Mouse (Mus musculus) kidney, embryonic 16.5 days (tissue): ENCODE data around the gene Retreg1. TPM values are rescaled to one million over a fixed set of nuclear protein-coding genes. Genes with fewer than 3 reads are reported as not detected.

Experiments
- ATAC-seq: fragments of 200-750 bp; cut with Nextera tagmentation; 2 replicates; pipeline ENCODE4 v1.8.0; 2017; ENCODE audit warnings: moderate TSS enrichment; ENCODE audit not compliant: low FRiP score, low TSS enrichment
- H3K27ac ChIP-seq: fragments of 300-500 bp; sonication (generic); 2 replicates; pipeline ENCODE4 v1.5.1; 2014; ENCODE audit warnings: low read length
- H3K27me3 ChIP-seq: fragments of 300-500 bp; sonication (generic); 2 replicates; pipeline ENCODE4 v1.6.1; 2014; ENCODE audit warnings: low read length, control low read depth, mixed read lengths; ENCODE audit not compliant: insufficient read depth
- H3K36me3 ChIP-seq: fragments of 300-500 bp; sonication (generic); 2 replicates; pipeline ENCODE4 v1.6.1; 2014; ENCODE audit warnings: low read length, control low read depth, mixed read lengths; ENCODE audit not compliant: insufficient read depth
- H3K4me1 ChIP-seq: fragments of 300-500 bp; sonication (generic); 2 replicates; pipeline ENCODE4 v1.6.1; 2014; ENCODE audit warnings: low read length, control low read depth, mixed read lengths; ENCODE audit not compliant: insufficient read depth
- H3K4me2 ChIP-seq: fragments of 300-500 bp; sonication (generic); replicated peaks from 2 replicates; pipeline ENCODE4 v1.6.1; 2014; ENCODE audit warnings: low read depth, low read length
- H3K4me3 ChIP-seq: fragments of 300-500 bp; sonication (generic); 2 replicates; pipeline ENCODE4 v1.5.1; 2014; ENCODE audit warnings: mild to moderate bottlenecking, low read length
- H3K9ac ChIP-seq: fragments of 300-500 bp; sonication (generic); replicated peaks from 2 replicates; pipeline ENCODE4 v1.6.1; 2014; ENCODE audit warnings: low read length
- H3K9me3 ChIP-seq: fragments of 300-500 bp; sonication (generic); 2 replicates; pipeline ENCODE4 v1.6.1; 2016; ENCODE audit warnings: low read length, control low read depth
- WGBS: fragments of 180-500 bp; shearing (Covaris S2); extraction: QIAGEN DNeasy Blood & Tissue Kit; methylation state at CpG from one replicate; pipeline ENCODE4 v1.1.7; 2014; 5-methylcytosine and 5-hydroxymethylcytosine counted together
- polyA plus RNA-seq: library from polyadenylated mRNA; unstranded; fragments of >200 nt; fragmentation: Nextera tagmentation; extraction: Ambion mirVana; gene quantifications from 2 replicates; pipeline ENCODE4 v1.2.1, GENCODE M21; 2015

Gene Retreg1
- polyA plus RNA-seq, 1 experiment from 2014 or later, result 21.5 TPM

DNA sequence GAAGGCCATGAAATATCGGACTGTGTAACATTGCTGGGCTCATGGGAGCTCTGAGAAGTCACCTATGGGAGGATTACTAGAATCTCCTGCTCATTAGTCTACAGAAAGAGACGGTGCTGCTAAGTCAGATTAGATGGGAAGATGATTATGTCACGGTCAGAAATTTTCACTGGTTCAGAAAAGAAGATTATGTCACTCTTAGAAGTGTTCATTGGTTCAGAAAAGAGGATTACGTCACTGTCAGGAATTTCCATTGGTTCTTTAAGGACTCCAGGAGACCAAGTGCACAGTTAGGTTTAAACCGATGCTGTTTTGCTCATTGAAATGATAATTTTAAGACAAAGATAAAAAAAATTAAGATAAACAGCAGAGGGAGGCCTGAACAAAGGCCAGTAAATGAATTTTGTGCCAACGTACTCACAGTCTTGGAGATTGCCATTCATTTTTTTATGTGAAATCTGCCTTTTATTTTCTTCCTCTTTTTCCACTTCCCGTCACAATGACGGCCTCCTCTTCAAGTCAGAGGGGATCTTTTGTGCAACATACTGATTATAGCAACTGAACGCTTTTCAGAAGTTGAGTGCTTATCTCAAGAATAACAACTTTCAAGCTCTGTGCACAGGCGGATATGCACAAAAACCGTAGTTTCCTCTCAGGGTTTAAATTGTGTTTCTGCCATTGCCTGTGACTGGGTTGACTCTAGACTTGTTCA, 67.0 kb downstream of the Retreg1 start:
- Histone ChIP-seq H3K27me3 (no peaks in the 10 kb centered on the region), H3K4me1 (peaks cover 5% of the 10 kb centered on the region; the same call in 1 of the 2 replicates), H3K9ac (no peak overlapping the region), H3K36me3 (no peaks in the 10 kb centered on the region), H3K9me3 (no peaks in the 10 kb centered on the region), H3K4me3 (no peak overlapping the region), H3K4me2 (no peak overlapping the region), H3K27ac (no peak overlapping the region)
- ATAC-seq, result no peak
- WGBS, result 78% methylated on average over 11 of the region's 11 CpGs

DNA sequence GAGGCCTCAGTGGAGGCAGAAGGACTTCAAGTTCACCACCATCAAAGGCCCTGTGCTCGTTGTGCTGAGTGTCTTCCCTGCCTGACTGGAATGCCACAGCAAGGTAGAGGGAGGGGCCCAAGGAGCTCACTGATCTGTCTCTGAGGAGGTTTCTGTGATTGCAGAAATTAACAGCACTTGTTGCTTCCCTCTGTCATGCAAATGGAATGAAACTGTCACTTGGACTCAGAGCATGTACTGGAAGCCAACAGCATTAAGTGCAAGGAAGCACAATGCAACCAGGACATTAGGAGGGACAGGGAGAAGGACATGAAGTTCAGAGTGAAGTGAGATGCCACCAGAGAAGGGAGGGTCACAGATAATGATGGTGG, 67.5 kb downstream of the Retreg1 start:
- no peak overlapping the region for H3K4me2 ChIP-seq
- WGBS, result 34% methylated on average over 1 of the region's 1 CpGs
- H3K36me3 ChIP-seq, result no peaks in the 10 kb centered on the region
- no peaks in the 10 kb centered on the region for H3K27me3 ChIP-seq
- peaks cover 9% of the 10 kb centered on the region; the same call in 1 of the 2 replicates for H3K4me1 ChIP-seq
- no peak overlapping the region for H3K9ac ChIP-seq
- H3K9me3 ChIP-seq, result no peaks in the 10 kb centered on the region
- H3K27ac ChIP-seq, result no peak overlapping the region
- ATAC-seq, result no peak
- no peak overlapping the region for H3K4me3 ChIP-seq

DNA sequence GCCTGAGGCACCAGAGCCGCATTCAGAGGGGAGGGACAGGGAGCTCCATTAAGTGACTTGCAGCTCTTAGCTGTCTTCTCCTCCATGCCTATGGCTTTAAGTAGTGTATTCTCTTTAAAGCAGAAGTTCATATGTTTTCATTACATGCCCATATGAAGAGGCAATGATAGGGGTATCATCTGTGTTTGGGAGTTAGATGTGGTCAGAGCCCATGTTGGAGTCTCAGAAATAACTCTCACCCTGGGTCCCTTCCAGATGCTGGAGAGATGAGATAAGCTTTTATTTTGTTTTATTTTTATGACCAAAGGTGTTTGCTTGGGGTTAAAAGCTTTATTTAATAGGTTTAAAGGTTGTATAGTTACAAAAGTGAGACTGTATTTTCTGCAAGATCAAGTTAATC, 67.9 kb downstream of the Retreg1 start:
- peaks cover 14% of the 10 kb centered on the region for H3K4me1 ChIP-seq
- H3K9ac ChIP-seq, result no peak overlapping the region
- H3K4me2 ChIP-seq, result no peak overlapping the region
- no peaks in the 10 kb centered on the region for H3K27me3 ChIP-seq
- ATAC-seq, result no peak
- no peak overlapping the region for H3K4me3 ChIP-seq
- no peaks in the 10 kb centered on the region for H3K36me3 ChIP-seq
- no peak overlapping the region for H3K27ac ChIP-seq
- 80% methylated on average over 1 of the region's 1 CpGs for WGBS
- no peaks in the 10 kb centered on the region for H3K9me3 ChIP-seq

DNA sequence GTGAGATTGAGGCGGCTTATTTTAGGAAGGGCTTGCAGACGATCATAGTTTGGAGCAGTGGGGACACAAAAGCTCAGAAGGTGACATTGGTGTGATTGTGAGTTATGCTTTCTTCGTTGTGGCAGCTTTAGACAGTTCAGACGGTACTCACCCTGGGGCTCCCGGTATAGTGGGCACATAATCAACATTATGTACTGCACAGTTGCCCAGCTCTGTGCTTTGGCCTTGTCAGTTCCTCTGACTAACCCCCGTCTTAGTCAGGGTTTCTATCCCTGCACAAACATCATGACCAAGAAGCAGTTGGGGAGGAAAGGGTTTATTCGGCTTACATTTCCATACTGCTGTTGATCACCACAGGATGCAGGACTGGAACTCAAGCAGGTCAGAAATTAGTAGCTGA, 69.9 kb downstream of the Retreg1 start:
- no peak for ATAC-seq
- H3K4me1 ChIP-seq, result peaks cover 14% of the 10 kb centered on the region
- no peak overlapping the region for H3K4me3 ChIP-seq
- H3K4me2 ChIP-seq, result no peak overlapping the region
- H3K9me3 ChIP-seq, result no peaks in the 10 kb centered on the region
- WGBS, result 82% methylated on average over 7 of the region's 7 CpGs
- H3K27me3 ChIP-seq, result no peaks in the 10 kb centered on the region
- peak overlapping the region; percentile 85 for H3K27ac ChIP-seq
- H3K9ac ChIP-seq, result no peak overlapping the region
- H3K36me3 ChIP-seq, result no peaks in the 10 kb centered on the region

DNA sequence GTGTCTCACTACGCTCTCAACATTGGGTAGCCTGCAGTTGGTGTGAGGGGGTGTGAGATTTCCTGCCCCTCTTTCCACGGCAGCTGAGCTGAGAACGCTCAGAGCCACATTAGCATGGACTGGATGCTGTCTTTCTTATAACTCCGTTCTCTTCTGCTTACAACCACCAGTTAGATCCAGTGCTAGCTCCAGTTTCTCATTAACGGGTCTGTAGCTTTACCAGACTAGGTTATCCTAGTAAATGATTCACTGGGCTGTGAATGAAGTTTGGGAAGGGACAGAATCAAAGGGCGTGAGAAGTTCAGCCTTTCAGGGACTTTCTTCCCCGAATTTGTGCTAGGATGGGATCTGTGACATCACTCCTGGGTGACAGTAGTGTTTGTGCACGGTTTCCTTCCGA, 70.7 kb downstream of the Retreg1 start:
- Histone ChIP-seq H3K4me1 (peaks cover 14% of the 10 kb centered on the region), H3K27me3 (no peaks in the 10 kb centered on the region), H3K4me2 (peak overlapping the region; percentile 15; the same call in 1 of the 2 replicates), H3K9me3 (no peaks in the 10 kb centered on the region), H3K36me3 (no peaks in the 10 kb centered on the region), H3K4me3 (no peak overlapping the region), H3K27ac (peak overlapping the region; percentile 85), H3K9ac (no peak overlapping the region)
- 63% methylated on average over 9 of the region's 9 CpGs for WGBS
- peak; percentile 90 for ATAC-seq

DNA sequence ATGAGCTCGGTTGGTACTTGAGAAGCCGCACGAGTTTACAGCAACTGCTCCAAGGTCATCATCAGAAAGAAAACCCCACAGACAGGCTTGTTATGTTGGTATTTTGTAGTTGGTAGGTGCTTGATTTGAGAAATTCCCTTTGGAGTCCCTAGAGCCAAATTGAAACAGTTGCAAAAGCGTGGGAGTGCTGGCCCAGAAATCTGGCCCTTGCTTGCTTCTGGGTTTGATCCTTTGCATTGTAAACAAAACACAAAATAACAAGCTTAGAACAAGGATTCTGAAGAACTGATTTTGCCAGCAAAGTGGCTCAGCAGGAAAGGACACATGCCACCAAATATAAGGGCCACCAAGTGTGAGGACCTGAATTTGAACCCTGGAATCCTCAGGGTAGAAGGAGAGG, 71.2 kb downstream of the Retreg1 start:
- H3K9ac ChIP-seq, result no peak overlapping the region
- H3K4me3 ChIP-seq, result no peak overlapping the region
- peaks cover 14% of the 10 kb centered on the region for H3K4me1 ChIP-seq
- WGBS, result 74% methylated on average over 4 of the region's 4 CpGs
- no peaks in the 10 kb centered on the region for H3K9me3 ChIP-seq
- H3K27me3 ChIP-seq, result no peaks in the 10 kb centered on the region
- H3K27ac ChIP-seq, result peak overlapping the region; percentile 84
- no peak for ATAC-seq
- no peak overlapping the region for H3K4me2 ChIP-seq
- no peaks in the 10 kb centered on the region for H3K36me3 ChIP-seq

DNA sequence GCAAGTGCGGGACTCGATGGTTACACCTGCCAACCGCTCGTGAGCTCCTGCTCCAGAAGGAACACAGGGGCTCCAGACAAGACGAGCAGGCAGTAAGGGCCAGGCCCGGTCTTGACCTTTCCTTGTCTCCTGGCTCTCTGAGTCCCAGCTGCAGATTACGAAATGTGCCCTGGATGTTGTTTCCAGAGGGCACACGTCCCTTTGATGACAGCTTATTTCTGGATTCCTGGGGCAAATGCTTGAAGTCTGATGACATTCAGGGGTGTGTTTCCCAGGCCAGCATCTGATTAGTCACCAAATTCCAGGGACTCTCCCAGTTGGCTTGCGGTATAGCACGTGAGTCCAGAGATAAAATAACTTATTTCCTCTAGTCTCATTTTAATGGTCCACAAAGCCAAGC, 72.0 kb downstream of the Retreg1 start:
- Histone ChIP-seq H3K4me3 (no peak overlapping the region), H3K9ac (no peak overlapping the region), H3K27me3 (no peaks in the 10 kb centered on the region), H3K27ac (peak overlapping the region; percentile 27; the same call in 1 of the 2 replicates), H3K4me2 (no peak overlapping the region), H3K9me3 (no peaks in the 10 kb centered on the region), H3K36me3 (no peaks in the 10 kb centered on the region), H3K4me1 (peaks cover 14% of the 10 kb centered on the region)
- 60% methylated on average over 10 of the region's 10 CpGs for WGBS
- ATAC-seq, result no peak

DNA sequence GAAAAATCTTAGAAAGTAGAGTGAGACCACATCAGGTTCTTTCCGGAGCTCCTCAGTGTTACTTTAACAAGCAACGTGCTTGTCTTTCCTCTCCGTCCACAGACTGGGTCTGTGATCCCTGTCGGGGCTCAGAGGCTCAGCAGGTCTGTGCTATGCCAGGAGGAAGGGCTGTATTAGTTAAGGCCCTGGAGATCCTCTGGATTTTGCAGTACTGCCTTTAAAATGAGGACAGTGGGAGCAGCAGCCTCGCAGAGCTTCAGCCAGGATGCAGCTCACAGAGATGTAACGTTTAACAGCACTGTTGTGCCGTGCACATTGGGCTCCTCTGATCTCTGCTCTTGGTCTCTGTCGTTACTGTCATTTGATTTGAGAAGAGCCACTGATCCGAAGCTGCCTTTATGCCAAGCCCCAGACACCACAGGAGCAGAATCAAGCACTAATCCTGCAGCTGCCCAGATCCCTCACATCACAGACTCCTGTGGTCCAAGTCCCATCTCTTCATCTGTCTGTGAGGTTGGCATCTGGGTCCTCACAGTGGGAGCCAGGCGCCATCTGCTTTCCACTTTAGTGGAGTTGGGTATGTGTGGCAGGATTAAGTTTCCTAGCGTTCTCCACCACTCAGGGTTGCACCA, 72.7 kb downstream of the Retreg1 start:
- Histone ChIP-seq H3K9ac (0 out of 2 replicates have a peak overlapping the region, but pooled peaks have one; percentile 19), H3K9me3 (no peaks in the 10 kb centered on the region), H3K4me1 (peaks cover 14% of the 10 kb centered on the region), H3K4me2 (no peak overlapping the region), H3K27ac (peak overlapping the region; percentile 43; the same call in 1 of the 2 replicates), H3K36me3 (no peaks in the 10 kb centered on the region), H3K27me3 (no peaks in the 10 kb centered on the region), H3K4me3 (no peak overlapping the region)
- 68% methylated on average over 11 of the region's 11 CpGs for WGBS
- ATAC-seq, result no peak

DNA sequence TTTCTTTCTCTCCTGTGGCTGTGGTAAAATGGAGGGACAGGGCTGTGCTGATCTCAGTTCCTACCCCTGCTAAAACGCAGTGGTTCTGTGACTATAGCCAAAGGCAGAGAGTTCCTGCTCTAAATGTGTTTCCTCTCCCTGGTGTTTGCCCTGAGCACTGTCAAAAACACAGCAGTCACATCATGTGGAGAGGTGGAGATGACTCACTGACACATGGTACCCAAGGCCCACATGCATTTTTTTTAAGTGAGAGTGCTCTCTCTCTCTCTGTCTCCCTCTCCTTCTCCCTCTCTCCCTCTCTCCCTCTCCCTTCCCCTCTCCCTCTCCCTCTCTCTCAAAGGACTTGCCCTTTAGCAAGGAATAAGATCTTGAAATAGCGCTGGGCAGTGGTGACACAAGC, 73.3 kb downstream of the Retreg1 start:
- Histone ChIP-seq H3K9ac (no peak overlapping the region), H3K4me1 (peaks cover 14% of the 10 kb centered on the region), H3K4me3 (no peak overlapping the region), H3K4me2 (no peak overlapping the region), H3K36me3 (no peaks in the 10 kb centered on the region), H3K27me3 (no peaks in the 10 kb centered on the region), H3K9me3 (no peaks in the 10 kb centered on the region), H3K27ac (no peak overlapping the region)
- WGBS, result 79% methylated on average over 2 of the region's 2 CpGs
- ATAC-seq, result no peak

DNA sequence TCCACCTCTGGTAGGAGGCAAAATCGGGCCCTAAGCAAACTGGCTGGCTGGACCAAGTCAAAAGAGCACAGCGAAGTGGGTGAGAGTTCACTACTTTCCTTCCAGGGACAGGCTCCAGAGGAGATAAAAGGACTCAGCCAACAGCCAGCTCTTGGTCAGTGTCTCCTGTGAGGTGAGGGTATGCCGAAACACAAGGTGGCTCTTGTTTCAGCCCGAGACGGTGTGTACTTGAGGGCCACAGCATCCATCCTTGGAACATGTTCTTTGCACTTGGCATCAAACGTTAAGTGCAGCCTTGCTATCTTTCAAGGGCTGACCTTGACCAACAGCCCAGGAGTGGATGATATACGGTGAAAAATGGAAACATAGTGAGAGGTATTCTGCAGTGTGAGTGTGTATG, 75.7 kb downstream of the Retreg1 start:
- Histone ChIP-seq H3K9ac (no peak overlapping the region), H3K4me3 (no peak overlapping the region), H3K27me3 (no peaks in the 10 kb centered on the region), H3K4me1 (peaks cover 14% of the 10 kb centered on the region), H3K9me3 (no peaks in the 10 kb centered on the region), H3K36me3 (no peaks in the 10 kb centered on the region), H3K27ac (no peak overlapping the region), H3K4me2 (no peak overlapping the region)
- ATAC-seq, result no peak
- WGBS, result 91% methylated on average over 7 of the region's 7 CpGs
